ENCODE assay signal across 18 mouse cellular contexts in the genomic region with DNA sequence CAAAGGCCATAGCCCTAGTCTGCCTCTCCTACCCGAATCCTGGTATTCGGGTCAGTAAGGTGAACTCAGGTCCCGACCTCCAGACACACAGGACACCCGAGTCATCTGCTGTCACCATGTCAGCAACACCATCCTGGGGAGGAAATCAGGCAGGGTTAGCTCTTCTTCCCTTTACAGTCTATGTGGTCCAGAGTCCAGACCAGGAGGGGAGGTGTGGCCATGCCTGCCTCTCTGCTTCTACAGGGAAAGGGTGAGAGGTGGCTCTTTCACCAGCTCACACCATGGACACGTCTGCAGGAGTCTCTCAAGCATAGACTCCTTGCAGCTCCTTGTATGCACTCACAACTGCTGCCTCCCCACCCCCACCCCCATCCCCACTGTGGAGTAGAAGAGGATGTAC.
"Had no signal": no experiment of that assay in that cellular context is flagged by ENCODE, and none has a peak within 500 bp of the region (broad histone marks: within the 10 kb centered on the region; RNA-seq: fewer than 3 reads in every experiment).

No protein-coding gene starts in this region.

- H3K4me2 ChIP-seq: limb, embryonic 13.5 days; liver, embryonic 15.5 days; midbrain, embryonic 12.5 days; neural tube, embryonic 12.5 days; neural tube, embryonic 15.5 days; stomach, embryonic 15.5 days had no signal

- H3K4me3 ChIP-seq: limb, embryonic 13.5 days; liver, embryonic 15.5 days; midbrain, embryonic 12.5 days; neural tube, embryonic 12.5 days; neural tube, embryonic 15.5 days; stomach, embryonic 15.5 days had no signal

- H3K27me3 ChIP-seq: limb, embryonic 13.5 days; neural tube, embryonic 12.5 days; neural tube, embryonic 15.5 days; stomach, embryonic 15.5 days had no signal

- H3K9ac ChIP-seq: liver, embryonic 15.5 days; midbrain, embryonic 12.5 days; neural tube, embryonic 12.5 days; neural tube, embryonic 15.5 days; stomach, embryonic 15.5 days had no signal

- H3K27ac ChIP-seq: limb, embryonic 13.5 days; liver, embryonic 15.5 days; macrophage; midbrain, embryonic 12.5 days; neural tube, embryonic 12.5 days; neural tube, embryonic 15.5 days; stomach, embryonic 15.5 days had no signal

- DNase-seq: kidney, adult 18-20 months; kidney, adult 9 months; kidney, postnatal 14 days; kidney, postnatal 4 days; left cerebral cortex, postnatal 4 days; liver; lung, adult 2 months; retina, postnatal 1 day; right cerebral cortex, postnatal 25 days; spleen, adult 18-20 months; thymus, postnatal 25 days had no signal

- H3K9me3 ChIP-seq: limb, embryonic 13.5 days; liver, embryonic 15.5 days; midbrain, embryonic 12.5 days; neural tube, embryonic 12.5 days; neural tube, embryonic 15.5 days; stomach, embryonic 15.5 days had no signal
